Mouse (Mus musculus) spleen, adult 2 months (tissue): Measurements from ENCODE around the gene Dhx40.

Source experiments
- CTCF ChIP-seq: fragments of 200-500 bp; IDR thresholded peaks from 2 replicates; pipeline ENCODE4 v1.5.1; 2011; ENCODE audit warnings: mild to moderate bottlenecking, inconsistent platforms; ENCODE audit not compliant: insufficient read depth, insufficient read length, insufficient replicate concordance; ENCODE audit errors: extremely low read depth
- POLR2A ChIP-seq: fragments of 200-500 bp; IDR thresholded peaks from 2 replicates; pipeline ENCODE4 v1.6.1; 2011; ENCODE audit warnings: low read depth, low read length, inconsistent platforms

DNA sequence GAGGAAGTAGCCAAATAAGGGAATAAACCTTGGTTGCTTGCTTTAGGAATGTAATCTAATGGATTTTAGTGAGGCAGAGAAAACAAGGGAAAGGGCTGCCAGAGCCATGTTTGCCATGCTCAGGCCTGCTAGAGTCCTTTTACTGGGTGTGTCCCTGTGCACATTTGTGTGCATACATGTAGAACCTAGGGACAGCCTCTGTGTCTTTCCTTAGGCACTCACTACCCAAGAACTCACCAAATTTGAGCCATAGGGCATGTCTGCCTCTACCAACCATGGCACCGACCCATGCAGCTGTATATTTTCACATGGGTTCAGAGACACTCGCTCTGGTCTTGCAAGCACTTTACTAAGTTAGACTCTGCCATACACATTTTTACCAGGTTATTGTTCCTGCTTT lies 11.4 kb upstream of the Dhx40 start:
- TF ChIP-seq POLR2A (no peak), CTCF (no peak)
